Mouse (Mus musculus) layer of hippocampus, postnatal 10 days (tissue): ENCODE measurements around the gene Olfr680-ps1. TPM values are rescaled to one million over a fixed set of nuclear protein-coding genes. Genes with fewer than 3 reads are reported as not detected.
"Not testable (repeated sequence)": the region's sequence is repeated elsewhere in the genome, so short reads cannot be mapped to it uniquely, and the experiment has no call there.

ENCODE experiments used
- DNase-seq, 2 experiments: peaks; one replicate each; pipeline ENCODE4 v3.0.0; 2021; ENCODE audit warnings: low spot score in 2 of 2
- long read RNA-seq: library from polyadenylated mRNA; stranded (forward); transcript quantifications from one replicate; pipeline ENCODE4 v2.0.0, GENCODE M21; 2023
- total RNA-seq, 2 experiments: library from RNA; stranded (reverse); gene quantifications; 2 replicates each; pipeline ENCODE4 v1.2.3; 2021

The Olfr680-ps1 gene
- not detected for total RNA-seq
- long read RNA-seq, result 0 reads

DNA sequence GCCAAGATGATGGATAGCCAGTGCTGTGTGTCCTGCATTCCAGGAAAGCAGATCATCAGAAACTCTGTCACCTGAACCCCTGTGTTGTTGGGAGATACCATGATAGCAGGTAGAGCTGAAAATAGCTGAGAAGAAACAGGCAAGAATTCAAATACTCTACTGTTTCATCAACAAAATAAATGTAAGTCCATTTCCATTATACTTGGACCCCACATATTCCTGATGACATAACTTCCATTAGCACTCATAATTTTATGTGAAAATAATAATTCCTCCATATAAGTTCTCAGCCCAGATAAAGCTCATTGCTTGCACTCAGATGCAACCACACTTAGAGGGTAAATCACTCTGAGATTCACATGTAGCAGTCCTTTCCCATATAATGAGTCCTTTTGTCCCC, at the start of gene Olfr680-ps1:
Olfr680-ps1 (minus strand) TSS at position 101 of the 400 bp plus-strand sequence.
- DNase-seq, result not testable (repeated sequence)

DNA sequence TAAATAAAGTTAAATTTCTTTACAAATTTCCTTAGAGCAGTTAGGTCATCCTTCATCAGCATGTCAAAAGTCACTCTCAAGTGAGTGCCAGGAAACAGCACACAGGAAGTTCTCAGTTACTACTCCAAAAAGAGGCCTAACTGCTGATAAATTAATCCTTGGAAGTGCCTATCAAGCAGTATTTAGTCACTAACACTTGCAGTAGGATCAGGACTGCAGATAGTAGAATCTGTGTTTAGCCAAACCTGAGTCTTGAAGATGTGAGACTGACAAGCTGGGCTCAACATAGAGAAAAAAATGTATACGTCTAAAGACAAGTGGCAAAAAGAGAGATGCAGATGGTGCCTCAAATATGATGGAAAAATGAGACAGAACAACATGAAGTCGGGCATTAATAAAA, 48.7 kb upstream of the Olfr680-ps1 start:
- DNase-seq, result no peak

DNA sequence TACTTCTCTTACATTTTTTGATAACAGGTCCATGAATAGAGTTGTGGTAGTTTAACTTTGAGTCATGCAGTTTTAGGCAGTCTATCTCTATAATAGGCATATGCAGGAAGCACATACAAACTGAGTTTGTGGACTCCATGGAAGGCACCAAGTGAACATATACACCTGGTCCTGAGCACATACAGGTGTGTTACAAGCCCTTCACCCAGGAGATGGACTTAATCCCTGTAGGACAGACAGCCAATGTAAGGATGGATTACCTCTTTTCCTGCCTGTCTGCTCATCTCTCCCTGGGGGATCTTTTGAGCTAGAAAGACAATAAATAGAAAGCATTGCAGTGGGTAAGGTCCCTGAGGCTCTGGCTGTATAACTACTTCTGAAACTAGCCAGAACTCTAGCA, 23.9 kb upstream of the Olfr680-ps1 start, which contains the start of gene Olfr681:
Olfr681 (plus strand) TSS at position 301 of the 400 bp plus-strand sequence.
- DNase-seq, result no peak

DNA sequence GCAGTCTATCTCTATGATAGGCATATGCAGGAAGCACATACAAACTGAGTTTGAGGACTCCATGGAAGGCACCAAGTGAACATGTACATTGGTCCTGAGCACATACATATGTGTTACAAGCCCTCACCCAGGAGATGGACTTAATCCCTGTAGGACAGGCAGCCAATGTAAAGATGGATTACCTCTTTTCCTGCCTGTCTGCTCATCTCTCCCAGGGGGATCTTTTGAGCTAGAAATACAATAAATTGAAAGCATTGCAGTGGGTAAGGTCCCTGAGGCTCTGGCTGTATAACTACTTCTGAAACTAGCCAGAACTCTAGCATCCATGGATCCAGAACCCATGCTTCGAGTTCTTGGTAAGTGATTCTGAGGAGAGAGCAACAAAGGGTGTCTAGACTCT, 11.7 kb downstream of the Olfr680-ps1 start, which contains the start of gene Olfr679:
Olfr679 (plus strand) TSS at position 301 of the 400 bp plus-strand sequence.
- no peak for DNase-seq

DNA sequence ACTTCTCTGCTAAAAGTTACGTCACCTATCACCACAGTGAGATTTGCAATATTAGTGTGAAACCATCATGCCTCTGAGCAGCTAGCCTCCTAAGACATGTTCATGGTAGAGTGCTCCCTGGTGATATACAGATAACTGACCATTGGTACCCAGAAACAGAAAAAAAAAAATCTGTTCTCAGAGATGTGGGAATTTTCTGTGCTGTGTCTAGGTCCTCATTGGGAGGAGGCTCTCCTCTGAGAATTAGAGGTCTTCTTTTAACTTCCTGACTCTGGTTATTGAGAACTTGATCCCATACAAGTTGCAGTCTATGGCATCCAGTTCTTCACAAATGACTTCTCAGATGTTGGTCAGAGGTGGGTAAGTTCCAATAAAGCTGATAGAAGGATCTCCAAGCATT, 28.4 kb downstream of the Olfr680-ps1 start, which contains the start of gene Olfr678:
Olfr678 (plus strand) TSS at position 301 of the 400 bp plus-strand sequence.
- DNase-seq, result no peak

DNA sequence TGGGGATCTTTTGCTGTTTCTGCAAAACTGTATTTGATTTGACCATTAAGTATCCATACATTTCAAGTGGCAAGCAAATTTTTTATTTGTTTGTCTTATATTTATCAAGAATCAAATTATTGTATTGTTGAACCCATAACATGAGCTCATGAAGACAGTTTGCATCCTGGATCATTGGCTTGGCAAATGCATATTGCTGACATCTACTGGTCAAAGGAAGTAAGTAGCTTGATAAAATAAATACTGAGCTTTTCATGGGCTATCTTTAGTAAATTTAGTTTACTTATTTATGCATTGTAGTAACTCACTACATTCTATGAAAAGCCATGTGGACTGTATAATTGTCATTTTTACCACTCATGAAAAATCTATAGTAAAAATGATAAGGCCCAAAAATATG, 33.7 kb downstream of the Olfr680-ps1 start:
- no peak for DNase-seq

Other genes starting within 250 kb of the Olfr680-ps1 start
- gene Usp17la, start 235.8 kb downstream of the Olfr680-ps1 start, total RNA-seq, result not detected
- not detected for gene Olfr665, start 214.8 kb downstream of the Olfr680-ps1 start, total RNA-seq
- gene Olfr666, start 196.9 kb downstream of the Olfr680-ps1 start, total RNA-seq, result not detected
- not detected for gene Olfr667, start 171.3 kb downstream of the Olfr680-ps1 start, total RNA-seq
- gene Olfr668, start 164.8 kb downstream of the Olfr680-ps1 start, total RNA-seq, result not detected
- not detected for gene Olfr669, start 158.6 kb downstream of the Olfr680-ps1 start, total RNA-seq
- not detected for gene Olfr670, start 130.2 kb downstream of the Olfr680-ps1 start, total RNA-seq
- not detected for gene Olfr671, start 113.7 kb downstream of the Olfr680-ps1 start, total RNA-seq
- not detected for gene Olfr672, start 90.8 kb downstream of the Olfr680-ps1 start, total RNA-seq
- not detected for gene Olfr675, start 64.4 kb downstream of the Olfr680-ps1 start, total RNA-seq
- not detected for gene Olfr676, start 60.1 kb downstream of the Olfr680-ps1 start, total RNA-seq
- gene Olfr677, start 41.4 kb downstream of the Olfr680-ps1 start, total RNA-seq, result not detected
- not detected for gene Olfr678, start 28.3 kb downstream of the Olfr680-ps1 start, total RNA-seq
- gene Olfr679, start 11.6 kb downstream of the Olfr680-ps1 start, total RNA-seq, result not detected
- not detected for gene Olfr681, start 24.0 kb upstream of the Olfr680-ps1 start, total RNA-seq
- gene Olfr683, start 54.2 kb upstream of the Olfr680-ps1 start, total RNA-seq, result not detected
- gene Olfr684, start 70.8 kb upstream of the Olfr680-ps1 start, total RNA-seq, result not detected
- not detected for gene Olfr685, start 93.2 kb upstream of the Olfr680-ps1 start, total RNA-seq
- gene Olfr686, start 114.7 kb upstream of the Olfr680-ps1 start, total RNA-seq, result not detected
- not detected for gene Olfr688, start 195.3 kb upstream of the Olfr680-ps1 start, total RNA-seq
- not detected for gene Olfr689, start 218.3 kb upstream of the Olfr680-ps1 start, total RNA-seq
- under 1 TPM; 0.80 to 0.85 TPM for gene Olfr690, start 241.3 kb upstream of the Olfr680-ps1 start, total RNA-seq
- under 1 TPM; 0.22 to 0.75 TPM for gene Olfr691, start 249.5 kb upstream of the Olfr680-ps1 start, total RNA-seq